Mouse (Mus musculus): ENCODE measurements around the gene Pcgf1. TPM values are rescaled to one million over a fixed set of nuclear protein-coding genes. Genes with fewer than 3 reads are reported as not detected.

Pcgf1 gene
- 16.6 and 18.0 TPM in 2 replicates for polyA plus RNA-seq (2015; fragmentation: Nextera tagmentation; extraction: Ambion mirVana)

DNA sequence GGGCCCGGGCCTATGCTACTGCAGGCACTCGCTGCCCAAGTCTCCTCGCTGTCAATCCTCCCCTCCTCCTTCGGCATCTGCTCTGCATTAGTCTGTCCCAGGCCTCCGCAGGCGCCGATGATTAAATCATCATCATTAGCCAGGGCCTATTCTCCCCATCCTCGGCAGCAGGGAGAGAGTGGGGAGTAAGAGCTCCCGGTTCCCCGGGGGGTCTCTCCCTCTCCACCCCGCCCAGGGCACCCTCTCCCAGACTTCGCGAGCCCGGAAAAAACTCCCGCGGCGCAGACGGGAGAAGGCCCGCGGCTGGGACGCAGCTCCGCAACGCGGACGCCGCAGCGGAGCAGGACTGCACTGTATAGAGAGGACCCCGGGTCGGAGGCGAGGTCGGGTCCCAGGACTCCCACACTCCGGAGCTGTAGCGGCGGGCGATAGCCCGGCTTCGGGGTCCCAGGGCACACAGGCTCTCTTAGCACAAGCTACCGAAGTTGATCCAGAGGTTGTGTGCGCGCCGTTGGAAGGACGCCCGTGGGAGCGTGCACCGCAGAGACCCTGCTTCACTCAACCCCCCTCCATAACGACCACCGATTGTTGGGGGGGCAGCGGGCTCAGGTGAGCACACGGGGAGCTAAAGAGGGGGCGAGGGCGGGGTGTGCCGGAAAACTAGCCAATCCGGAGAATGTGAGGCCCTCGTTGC, at the start of gene Pcgf1:
Gene Pcgf1 (plus strand): TSS at position 240 of the 694 bp plus-strand sequence.
- peak; percentile 42 for ATAC-seq (replicated peaks; ENCODE audit: extremely low read depth, insufficient read depth, low FRiP score)
- Histone ChIP-seq H3K4me1 (ENCODE audit: control insufficient read depth, insufficient read depth, low read length) (peaks cover 9% of the 10 kb centered on the region), H3K4me3 (ENCODE audit: low read length) (peak within 1 kb of the TSS; percentile 79), H3K27ac (ENCODE audit: low read length) (peak within 1 kb of the TSS; percentile 84), H3K27me3 (ENCODE audit: control insufficient read depth, insufficient read depth, low read length) (peaks cover 44% of the 10 kb centered on the region), H3K36me3 (ENCODE audit: control insufficient read depth, insufficient read depth) (peaks cover 4% of the 10 kb centered on the region; the same call in 1 of the 2 replicates), H3K9me3 (replicated peaks; ENCODE audit: control insufficient read depth, low read length) (no peaks in the 10 kb centered on the region), H3K9ac (ENCODE audit: low read length) (peak within 1 kb of the TSS; percentile 81), H3K4me2 (ENCODE audit: low read depth, low read length) (peak within 1 kb of the TSS; percentile 91)
- under 1% methylated on average over 54 of the region's 54 CpGs for WGBS

DNA sequence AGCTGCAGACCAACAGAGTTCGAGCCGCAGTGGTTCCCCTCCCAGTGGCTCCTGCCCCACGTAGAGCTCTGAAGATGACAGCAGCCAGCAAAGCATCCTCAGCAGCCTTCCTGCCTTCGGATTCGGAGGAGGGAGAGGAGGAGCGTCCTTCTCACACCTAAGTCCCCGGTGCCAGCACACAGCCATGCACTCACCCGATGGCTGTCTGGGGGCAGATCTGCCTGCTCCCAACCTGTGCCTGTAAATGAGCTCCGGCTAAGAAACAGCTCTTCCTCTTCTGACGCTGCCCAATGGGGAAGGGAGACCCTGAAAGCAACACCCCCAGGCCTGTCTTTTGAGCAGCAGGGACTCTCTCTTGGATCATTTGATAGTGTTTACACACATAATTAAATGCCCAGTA, 47.9 kb upstream of the Pcgf1 start:
- Histone ChIP-seq H3K9ac (ENCODE audit: low read length) (no peak overlapping the region), H3K27me3 (ENCODE audit: control insufficient read depth, insufficient read depth, low read length) (peaks cover 13% of the 10 kb centered on the region; the same call in 1 of the 2 replicates), H3K4me1 (ENCODE audit: control insufficient read depth, insufficient read depth, low read length) (peaks cover 23% of the 10 kb centered on the region), H3K9me3 (replicated peaks; ENCODE audit: control insufficient read depth, low read length) (no peaks in the 10 kb centered on the region), H3K4me2 (ENCODE audit: low read depth, low read length) (no peak overlapping the region), H3K4me3 (ENCODE audit: low read length) (no peak overlapping the region), H3K27ac (ENCODE audit: low read length) (no peak overlapping the region), H3K36me3 (ENCODE audit: control insufficient read depth, insufficient read depth) (no peaks in the 10 kb centered on the region)
- WGBS, result 46% methylated on average over 10 of the region's 10 CpGs
- ATAC-seq (replicated peaks; ENCODE audit: extremely low read depth, insufficient read depth, low FRiP score), result no peak

DNA sequence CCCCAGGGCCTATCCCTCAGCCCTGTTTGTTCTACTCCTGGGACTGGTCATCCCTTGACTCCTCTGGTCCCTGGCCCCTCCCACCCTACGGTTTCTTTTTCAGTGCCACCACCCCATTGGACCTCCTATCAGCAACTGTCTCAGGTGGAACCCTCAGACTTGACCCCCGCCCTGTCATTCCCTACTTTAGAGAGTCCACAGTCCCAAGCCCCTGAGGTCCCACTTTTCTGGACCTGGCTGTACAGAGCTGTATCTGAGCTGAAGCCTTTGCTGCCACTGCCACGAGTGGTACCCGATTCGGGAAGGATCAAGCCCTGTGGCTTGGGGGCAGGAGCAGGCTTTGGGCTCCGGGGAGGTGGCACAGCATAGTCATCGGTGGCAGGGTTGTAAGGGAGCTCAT, 46.6 kb upstream of the Pcgf1 start:
- Histone ChIP-seq H3K4me2 (ENCODE audit: low read depth, low read length) (no peak overlapping the region), H3K27me3 (ENCODE audit: control insufficient read depth, insufficient read depth, low read length) (peaks cover 13% of the 10 kb centered on the region; the same call in 1 of the 2 replicates), H3K9me3 (replicated peaks; ENCODE audit: control insufficient read depth, low read length) (no peaks in the 10 kb centered on the region), H3K9ac (ENCODE audit: low read length) (no peak overlapping the region), H3K36me3 (ENCODE audit: control insufficient read depth, insufficient read depth) (no peaks in the 10 kb centered on the region), H3K27ac (ENCODE audit: low read length) (no peak overlapping the region), H3K4me3 (ENCODE audit: low read length) (no peak overlapping the region), H3K4me1 (ENCODE audit: control insufficient read depth, insufficient read depth, low read length) (peaks cover 23% of the 10 kb centered on the region)
- 76% methylated on average over 7 of the region's 7 CpGs for WGBS
- no peak for ATAC-seq (replicated peaks; ENCODE audit: extremely low read depth, insufficient read depth, low FRiP score)

DNA sequence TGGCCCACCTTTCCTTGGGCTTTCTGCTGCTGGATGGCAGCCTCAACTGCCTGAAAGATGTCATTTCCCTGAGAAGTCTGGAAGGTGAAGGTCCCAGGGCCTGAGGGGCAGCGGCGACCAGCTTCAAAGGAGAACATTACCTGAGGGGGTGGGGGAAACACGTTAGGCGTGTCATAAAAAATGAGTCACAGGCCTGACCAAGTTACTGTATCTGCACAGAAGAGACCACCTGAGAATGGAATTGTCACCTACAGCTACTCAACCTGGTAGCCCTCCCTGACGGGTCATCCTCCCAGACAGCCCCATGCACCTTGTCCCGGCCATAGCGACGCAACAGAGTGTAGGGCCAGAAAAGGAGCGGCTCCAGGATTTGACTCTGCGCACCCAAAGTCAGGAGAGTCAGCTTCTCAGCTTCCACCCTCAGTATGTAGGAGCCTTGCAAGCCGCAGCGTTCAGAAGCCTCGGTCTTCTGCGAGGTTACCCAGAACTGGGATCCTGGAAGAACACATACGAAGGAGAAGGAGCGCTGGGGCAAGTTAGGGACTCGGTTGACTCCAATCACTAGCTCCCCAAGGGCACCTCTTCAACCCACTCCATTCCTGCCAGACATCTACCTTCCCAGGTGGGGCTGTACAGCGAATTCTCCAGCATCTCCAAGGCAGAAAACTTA, 45.6 kb upstream of the Pcgf1 start:
- Histone ChIP-seq H3K9ac (ENCODE audit: low read length) (peak overlapping the region; percentile 67), H3K4me2 (ENCODE audit: low read depth, low read length) (peak overlapping the region; percentile 86), H3K4me3 (ENCODE audit: low read length) (peak overlapping the region; percentile 73), H3K27ac (ENCODE audit: low read length) (no peak overlapping the region), H3K9me3 (replicated peaks; ENCODE audit: control insufficient read depth, low read length) (no peaks in the 10 kb centered on the region), H3K27me3 (ENCODE audit: control insufficient read depth, insufficient read depth, low read length) (peaks cover 13% of the 10 kb centered on the region; the same call in 1 of the 2 replicates), H3K36me3 (ENCODE audit: control insufficient read depth, insufficient read depth) (no peaks in the 10 kb centered on the region), H3K4me1 (ENCODE audit: control insufficient read depth, insufficient read depth, low read length) (peaks cover 23% of the 10 kb centered on the region)
- no peak for ATAC-seq (replicated peaks; ENCODE audit: extremely low read depth, insufficient read depth, low FRiP score)
- 53% methylated on average over 18 of the region's 18 CpGs for WGBS

DNA sequence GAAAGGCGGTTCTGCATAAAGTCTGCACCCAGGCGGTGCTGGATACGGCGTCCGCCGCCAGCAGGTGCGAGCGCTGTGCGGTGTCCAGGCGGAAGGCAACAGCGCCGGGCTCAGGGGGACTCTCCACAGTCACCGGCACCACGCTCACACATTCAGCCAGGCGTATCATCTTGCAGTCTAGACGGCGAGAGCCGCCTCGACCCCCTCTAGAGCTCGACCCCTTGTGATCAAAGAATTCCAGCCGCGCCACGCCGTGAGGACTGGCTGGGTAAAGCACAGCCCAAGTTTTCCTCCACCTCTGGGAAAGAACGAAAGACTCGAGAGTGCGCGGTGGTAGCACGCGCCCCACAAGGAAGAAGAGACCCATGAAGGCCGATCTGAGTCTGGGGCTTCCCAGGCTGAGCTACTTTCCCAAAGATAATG, 44.9 kb upstream of the Pcgf1 start:
- H3K4me1 ChIP-seq (ENCODE audit: control insufficient read depth, insufficient read depth, low read length), result peaks cover 19% of the 10 kb centered on the region
- no peaks in the 10 kb centered on the region for H3K36me3 ChIP-seq (ENCODE audit: control insufficient read depth, insufficient read depth)
- peak overlapping the region; percentile 73 for H3K4me3 ChIP-seq (ENCODE audit: low read length)
- under 1% methylated on average over 31 of the region's 31 CpGs for WGBS
- ATAC-seq (replicated peaks; ENCODE audit: extremely low read depth, insufficient read depth, low FRiP score), result peak; percentile 39
- peak overlapping the region; percentile 53 for H3K27ac ChIP-seq (ENCODE audit: low read length)
- H3K4me2 ChIP-seq (ENCODE audit: low read depth, low read length), result peak overlapping the region; percentile 86
- peaks cover 13% of the 10 kb centered on the region; the same call in 1 of the 2 replicates for H3K27me3 ChIP-seq (ENCODE audit: control insufficient read depth, insufficient read depth, low read length)
- H3K9me3 ChIP-seq (replicated peaks; ENCODE audit: control insufficient read depth, low read length), result no peaks in the 10 kb centered on the region
- H3K9ac ChIP-seq (ENCODE audit: low read length), result peak overlapping the region; percentile 67

DNA sequence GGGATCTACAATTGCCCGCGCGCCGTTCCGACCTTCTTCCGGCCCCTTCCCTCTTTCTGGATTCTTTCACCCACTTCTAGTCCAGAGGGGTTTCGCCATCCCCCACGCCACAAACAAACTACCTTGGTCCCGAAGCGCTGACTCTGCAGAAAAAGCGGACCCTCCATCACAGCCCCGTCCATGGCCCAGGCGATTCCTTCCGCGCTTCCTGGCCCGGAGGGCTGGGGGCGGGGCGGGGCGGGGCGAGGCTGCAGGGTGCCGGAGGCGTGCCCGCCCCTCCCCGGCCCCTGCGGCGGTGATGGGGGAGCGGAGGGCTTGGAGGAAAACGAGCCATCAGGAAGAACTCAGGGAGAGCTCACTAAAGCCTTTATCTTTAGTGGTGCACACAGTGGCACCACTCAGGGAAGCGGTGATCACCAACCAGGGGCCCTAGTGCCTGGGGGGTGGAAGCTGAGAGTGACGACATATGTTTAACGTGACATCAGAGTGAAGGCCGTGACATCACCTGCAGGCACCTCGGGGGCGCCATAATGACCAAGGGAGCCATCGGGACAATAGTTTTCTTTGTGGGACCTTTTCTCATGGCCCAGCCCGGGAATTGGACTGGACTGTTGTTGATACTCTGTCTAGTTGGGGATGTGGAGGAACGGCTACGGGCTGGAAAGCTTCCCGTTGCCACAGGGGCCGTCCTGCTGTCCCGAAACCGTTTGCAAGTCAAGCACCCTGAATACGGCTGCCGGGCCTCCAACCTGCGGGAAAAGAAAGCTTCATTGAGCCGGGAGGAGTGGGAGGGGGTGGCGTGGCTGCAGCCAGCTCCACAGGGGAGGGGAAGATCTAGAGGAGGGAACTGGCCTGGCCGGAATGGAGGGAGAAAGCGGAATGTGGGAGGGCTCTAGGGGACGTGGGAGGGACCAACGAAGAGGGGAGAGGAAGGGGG, 44.2 kb upstream of the Pcgf1 start, which contains the start of the genes Dok1 and Loxl3:
Gene Dok1 (minus strand): TSS at position 223 of the 937 bp plus-strand sequence.
Gene Loxl3 (plus strand): TSS at position 925 of the 937 bp plus-strand sequence.
- Histone ChIP-seq H3K4me2 (ENCODE audit: low read depth, low read length) (peak within 1 kb of the TSS; percentile 86), H3K9me3 (replicated peaks; ENCODE audit: control insufficient read depth, low read length) (no peaks in the 10 kb centered on the region), H3K27me3 (ENCODE audit: control insufficient read depth, insufficient read depth, low read length) (peaks cover 10% of the 10 kb centered on the region; the same call in 1 of the 2 replicates), H3K36me3 (ENCODE audit: control insufficient read depth, insufficient read depth) (no peaks in the 10 kb centered on the region), H3K27ac (ENCODE audit: low read length) (peak within 1 kb of the TSS; percentile 82), H3K9ac (ENCODE audit: low read length) (peak within 1 kb of the TSS; percentile 67), H3K4me1 (ENCODE audit: control insufficient read depth, insufficient read depth, low read length) (peaks cover 16% of the 10 kb centered on the region), H3K4me3 (ENCODE audit: low read length) (peak within 1 kb of the TSS; percentile 73)
- peak; percentile 81 for ATAC-seq (replicated peaks; ENCODE audit: extremely low read depth, insufficient read depth, low FRiP score)
- WGBS, result under 1% methylated on average over 51 of the region's 51 CpGs

DNA sequence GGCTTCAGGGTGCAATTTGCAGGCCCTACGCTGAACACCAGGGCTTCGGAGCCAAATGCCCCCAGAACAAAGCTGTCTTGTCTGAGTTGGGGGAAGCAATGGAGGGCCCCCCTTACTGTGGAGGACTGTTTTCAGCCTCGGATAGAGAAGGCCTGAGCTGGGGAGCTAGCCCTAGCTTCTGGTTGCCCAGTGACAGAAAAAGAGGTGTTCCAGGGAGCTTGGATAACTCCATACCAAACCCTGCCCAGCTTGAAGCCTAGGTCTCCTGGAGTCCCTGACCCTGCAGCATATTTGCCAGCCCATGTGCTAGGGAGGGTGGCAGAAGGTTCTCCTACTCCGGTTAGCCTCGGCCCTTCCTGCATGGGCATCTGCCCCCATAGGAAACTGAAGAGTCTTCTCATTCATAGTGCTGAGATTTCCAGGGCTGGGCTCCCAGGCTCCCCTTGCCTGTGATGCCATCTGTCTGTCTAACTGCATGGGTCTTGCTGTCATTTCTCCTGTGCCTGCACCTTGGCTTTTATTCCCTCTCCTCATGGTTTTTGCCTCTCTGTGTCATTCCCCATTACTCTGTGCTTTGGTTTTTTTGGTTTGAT, 43.1 kb upstream of the Pcgf1 start:
- peaks cover 18% of the 10 kb centered on the region for H3K4me1 ChIP-seq (ENCODE audit: control insufficient read depth, insufficient read depth, low read length)
- WGBS, result 32% methylated on average over 5 of the region's 5 CpGs
- ATAC-seq (replicated peaks; ENCODE audit: extremely low read depth, insufficient read depth, low FRiP score), result no peak
- peaks cover 9% of the 10 kb centered on the region; the same call in 1 of the 2 replicates for H3K27me3 ChIP-seq (ENCODE audit: control insufficient read depth, insufficient read depth, low read length)
- H3K9ac ChIP-seq (ENCODE audit: low read length), result peak overlapping the region; percentile 67
- H3K36me3 ChIP-seq (ENCODE audit: control insufficient read depth, insufficient read depth), result no peaks in the 10 kb centered on the region
- peak overlapping the region; percentile 73 for H3K4me3 ChIP-seq (ENCODE audit: low read length)
- peak overlapping the region; percentile 9; the same call in 1 of the 2 replicates for H3K27ac ChIP-seq (ENCODE audit: low read length)
- H3K4me2 ChIP-seq (ENCODE audit: low read depth, low read length), result peak overlapping the region; percentile 86
- H3K9me3 ChIP-seq (replicated peaks; ENCODE audit: control insufficient read depth, low read length), result no peaks in the 10 kb centered on the region

DNA sequence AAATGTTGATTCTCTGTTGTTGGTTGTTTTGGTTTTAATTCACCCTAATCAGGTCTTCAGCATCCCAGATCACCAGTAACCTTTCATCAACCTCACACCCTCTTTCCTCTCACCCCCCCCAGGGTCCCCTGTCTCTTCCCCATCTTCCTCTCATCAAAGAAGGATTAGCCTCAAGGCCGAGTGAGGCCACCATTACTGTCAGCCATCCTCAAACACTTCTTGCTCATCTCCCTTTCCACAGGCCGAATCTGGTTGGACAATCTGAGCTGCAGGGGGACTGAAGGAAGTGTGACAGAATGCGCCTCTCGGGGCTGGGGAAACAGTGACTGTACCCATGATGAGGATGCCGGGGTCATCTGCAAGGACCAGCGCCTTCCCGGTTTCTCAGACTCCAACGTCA, 40.5 kb upstream of the Pcgf1 start:
- Histone ChIP-seq H3K27me3 (ENCODE audit: control insufficient read depth, insufficient read depth, low read length) (peaks cover under 1% of the 10 kb centered on the region; the same call in 1 of the 2 replicates), H3K4me1 (ENCODE audit: control insufficient read depth, insufficient read depth, low read length) (peaks cover 10% of the 10 kb centered on the region), H3K4me3 (ENCODE audit: low read length) (no peak overlapping the region), H3K4me2 (ENCODE audit: low read depth, low read length) (no peak overlapping the region), H3K9ac (ENCODE audit: low read length) (no peak overlapping the region), H3K9me3 (replicated peaks; ENCODE audit: control insufficient read depth, low read length) (no peaks in the 10 kb centered on the region), H3K27ac (ENCODE audit: low read length) (no peak overlapping the region), H3K36me3 (ENCODE audit: control insufficient read depth, insufficient read depth) (no peaks in the 10 kb centered on the region)
- no peak for ATAC-seq (replicated peaks; ENCODE audit: extremely low read depth, insufficient read depth, low FRiP score)
- WGBS, result 74% methylated on average over 8 of the region's 8 CpGs

All from heart, embryonic 16.5 days (tissue).